Mouse (Mus musculus): ENCODE measurements around the gene Cep170b. TPM values are rescaled to one million over a fixed set of nuclear protein-coding genes. Genes with fewer than 3 reads are reported as not detected.
A peak's percentile ranks its signal among the peaks of the same experiment; 100 is the strongest.

Cep170b gene
- total and polyA plus RNA-seq, 2 experiments from 2014 or later = 2.4 to 17.6 TPM

DNA sequence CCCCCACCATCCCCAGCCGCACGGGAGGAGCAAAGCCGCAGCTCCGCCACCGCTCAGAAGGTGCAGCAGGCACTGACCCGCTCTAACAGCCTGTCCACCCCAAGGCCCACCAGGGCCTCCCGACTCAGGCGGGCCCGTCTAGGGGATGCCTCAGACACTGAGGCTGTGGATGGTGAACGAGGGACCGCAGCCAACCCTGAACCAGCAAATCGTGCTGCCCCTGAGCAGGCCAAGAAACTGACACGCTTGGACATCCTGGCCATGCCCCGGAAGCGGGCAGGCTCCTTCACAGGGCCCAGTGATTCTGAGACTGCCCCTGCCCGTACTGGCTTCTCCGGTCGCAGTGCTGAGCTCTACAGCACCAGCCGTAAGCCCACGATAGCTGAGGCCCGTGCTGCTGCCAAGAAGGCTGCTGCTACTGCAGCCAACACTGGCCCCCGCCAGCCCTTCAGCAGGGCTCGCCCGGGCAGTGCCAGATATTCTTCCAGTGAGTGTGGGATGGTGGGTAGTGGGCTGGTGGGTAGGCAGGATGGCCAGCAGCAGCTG lies 18.8 kb downstream of the Cep170b start:
- H3K9me3 ChIP-seq (replicated peaks; ENCODE audit: control insufficient read depth, low read length) = no peaks in the 10 kb centered on the region
- H3K27ac ChIP-seq (ENCODE audit: low read depth) = no peak overlapping the region
- peaks cover 28% of the 10 kb centered on the region; the same call in 1 of the 2 replicates for H3K36me3 ChIP-seq (replicated peaks; ENCODE audit: control insufficient read depth, insufficient read depth, low read length)
- peaks cover 8% of the 10 kb centered on the region; the same call in 1 of the 2 replicates for H3K4me1 ChIP-seq (ENCODE audit: control insufficient read depth, insufficient read depth)
- no peak overlapping the region for H3K4me3 ChIP-seq (ENCODE audit: low read depth, low read length)
- H3K9ac ChIP-seq (replicated peaks; ENCODE audit: low read depth, low read length) = no peak overlapping the region
- no peak for TF ChIP-seq EP300 (IDR thresholded peaks at IDR 0.05; ENCODE audit: low read depth)
- no peak for TF ChIP-seq CTCF (IDR thresholded peaks at IDR 0.05; ENCODE audit: low read depth)
- 90% methylated on average over 24 of the region's 24 CpGs for WGBS
- H3K4me2 ChIP-seq (ENCODE audit: low read depth, low read length) = no peak overlapping the region
- DNase-seq (ENCODE audit: low spot score) = no peak
- no peaks in the 10 kb centered on the region for H3K27me3 ChIP-seq (ENCODE audit: control insufficient read depth, insufficient read depth, low read length)
- no peak for ATAC-seq (ENCODE audit: insufficient read depth, low read depth)

- Histone ChIP-seq H3K4me1 (ENCODE audit: control insufficient read depth, insufficient read depth) (peaks cover 11% of the 10 kb centered on the region; the same call in 1 of the 2 replicates), H3K36me3 (replicated peaks; ENCODE audit: control insufficient read depth, insufficient read depth, low read length) (0 out of 2 replicates have a peak, but pooled peaks cover 5% of the 10 kb centered on the region), H3K4me3 (ENCODE audit: low read depth, low read length) (no peak overlapping the region), H3K27ac (ENCODE audit: low read depth) (peak overlapping the region; percentile 79), H3K4me2 (ENCODE audit: low read depth, low read length) (0 out of 2 replicates have a peak overlapping the region, but pooled peaks have one; percentile 4), H3K9ac (replicated peaks; ENCODE audit: low read depth, low read length) (0 out of 2 replicates have a peak overlapping the region, but pooled peaks have one; percentile 13), H3K27me3 (ENCODE audit: control insufficient read depth, insufficient read depth, low read length) (no peaks in the 10 kb centered on the region), H3K9me3 (replicated peaks; ENCODE audit: control insufficient read depth, low read length) (no peaks in the 10 kb centered on the region)
- TF ChIP-seq CTCF (IDR thresholded peaks at IDR 0.05; ENCODE audit: low read depth) = no peak
- TF ChIP-seq EP300 (IDR thresholded peaks at IDR 0.05; ENCODE audit: low read depth) = no peak
- ATAC-seq (ENCODE audit: insufficient read depth, low read depth) (peak; percentile 29), DNase-seq (ENCODE audit: low spot score) (no peak)
- WGBS = 45% methylated on average over 6 of the region's 6 CpGs
Measured at GRCm38 (mm10) chr12:112742768-112743167, 22.5 kb downstream of the Cep170b start.

DNA sequence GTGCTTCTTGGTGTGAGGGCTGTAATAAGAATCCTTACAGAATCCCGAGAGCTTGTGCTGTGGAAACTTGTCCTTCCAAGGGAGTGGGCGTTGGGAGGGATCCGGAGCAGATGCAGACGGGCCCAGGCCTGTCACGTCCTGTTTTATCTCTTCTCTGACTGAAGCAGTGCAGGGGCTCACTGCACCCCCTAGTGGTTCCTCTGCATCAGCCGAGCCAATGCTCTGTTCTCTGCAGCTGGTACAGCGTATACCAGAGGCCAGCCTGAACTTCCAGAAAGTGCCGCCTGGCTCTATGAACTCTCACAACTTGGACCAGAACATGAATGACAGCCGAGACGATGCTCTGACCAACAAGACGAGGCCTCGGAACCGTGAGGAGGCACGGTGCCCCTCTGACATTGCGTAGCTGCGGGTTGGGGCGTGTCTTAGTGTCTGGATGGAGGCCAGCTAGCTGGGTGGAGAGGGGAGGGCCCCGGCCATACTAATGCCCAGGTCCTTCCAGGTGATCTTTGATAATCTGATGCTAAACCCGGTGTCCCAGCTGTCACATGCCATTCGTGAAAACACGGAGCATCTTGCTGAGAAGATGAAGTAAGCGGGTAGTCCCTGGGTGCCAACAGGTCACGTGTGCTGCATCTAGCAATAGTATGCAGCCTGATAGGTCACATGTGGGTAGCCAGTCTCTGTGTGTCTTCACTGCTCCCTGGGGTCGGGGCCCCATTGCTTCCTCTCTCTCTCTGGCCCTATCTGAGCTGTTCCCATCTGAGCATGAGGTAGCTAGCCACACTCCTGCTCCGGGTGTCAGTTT lies 23.1 kb downstream of the Cep170b start:
- 37% methylated on average over 25 of the region's 25 CpGs for WGBS

GRCm38 (mm10) chr12:112744211-112744610 lies 24.0 kb downstream of the Cep170b start:
- Histone ChIP-seq H3K9me3 (replicated peaks; ENCODE audit: control insufficient read depth, low read length) (no peaks in the 10 kb centered on the region), H3K36me3 (replicated peaks; ENCODE audit: control insufficient read depth, insufficient read depth, low read length) (0 out of 2 replicates have a peak, but pooled peaks cover 4% of the 10 kb centered on the region), H3K27me3 (ENCODE audit: control insufficient read depth, insufficient read depth, low read length) (no peaks in the 10 kb centered on the region), H3K4me2 (ENCODE audit: low read depth, low read length) (no peak overlapping the region), H3K4me1 (ENCODE audit: control insufficient read depth, insufficient read depth) (peaks cover 11% of the 10 kb centered on the region; the same call in 1 of the 2 replicates), H3K4me3 (ENCODE audit: low read depth, low read length) (no peak overlapping the region), H3K9ac (replicated peaks; ENCODE audit: low read depth, low read length) (no peak overlapping the region), H3K27ac (ENCODE audit: low read depth) (no peak overlapping the region)
- ATAC-seq (ENCODE audit: insufficient read depth, low read depth) = no peak
- WGBS = 73% methylated on average over 11 of the region's 11 CpGs
- no peak for DNase-seq (ENCODE audit: low spot score)
- no peak for TF ChIP-seq CTCF (IDR thresholded peaks at IDR 0.05; ENCODE audit: low read depth)
- no peak for TF ChIP-seq EP300 (IDR thresholded peaks at IDR 0.05; ENCODE audit: low read depth)

More for the DNA sequence above, 23.1 kb downstream of the Cep170b start:
- Histone ChIP-seq H3K4me2 (ENCODE audit: low read depth, low read length) (0 out of 2 replicates have a peak overlapping the region, but pooled peaks have one; percentile 4), H3K9ac (replicated peaks; ENCODE audit: low read depth, low read length) (0 out of 2 replicates have a peak overlapping the region, but pooled peaks have one; percentile 13), H3K4me1 (ENCODE audit: control insufficient read depth, insufficient read depth) (peaks cover 11% of the 10 kb centered on the region; the same call in 1 of the 2 replicates), H3K27ac (ENCODE audit: low read depth) (peak overlapping the region; percentile 79), H3K36me3 (replicated peaks; ENCODE audit: control insufficient read depth, insufficient read depth, low read length) (0 out of 2 replicates have a peak, but pooled peaks cover 4% of the 10 kb centered on the region), H3K9me3 (replicated peaks; ENCODE audit: control insufficient read depth, low read length) (no peaks in the 10 kb centered on the region), H3K27me3 (ENCODE audit: control insufficient read depth, insufficient read depth, low read length) (no peaks in the 10 kb centered on the region), H3K4me3 (ENCODE audit: low read depth, low read length) (no peak overlapping the region)
- DNase-seq (ENCODE audit: low spot score) (peak; percentile 82), ATAC-seq (ENCODE audit: insufficient read depth, low read depth) (peak; percentile 84)
- peak; percentile 92 for TF ChIP-seq CTCF (IDR thresholded peaks at IDR 0.05; ENCODE audit: low read depth)
- no peak for TF ChIP-seq EP300 (IDR thresholded peaks at IDR 0.05; ENCODE audit: low read depth)

DNA sequence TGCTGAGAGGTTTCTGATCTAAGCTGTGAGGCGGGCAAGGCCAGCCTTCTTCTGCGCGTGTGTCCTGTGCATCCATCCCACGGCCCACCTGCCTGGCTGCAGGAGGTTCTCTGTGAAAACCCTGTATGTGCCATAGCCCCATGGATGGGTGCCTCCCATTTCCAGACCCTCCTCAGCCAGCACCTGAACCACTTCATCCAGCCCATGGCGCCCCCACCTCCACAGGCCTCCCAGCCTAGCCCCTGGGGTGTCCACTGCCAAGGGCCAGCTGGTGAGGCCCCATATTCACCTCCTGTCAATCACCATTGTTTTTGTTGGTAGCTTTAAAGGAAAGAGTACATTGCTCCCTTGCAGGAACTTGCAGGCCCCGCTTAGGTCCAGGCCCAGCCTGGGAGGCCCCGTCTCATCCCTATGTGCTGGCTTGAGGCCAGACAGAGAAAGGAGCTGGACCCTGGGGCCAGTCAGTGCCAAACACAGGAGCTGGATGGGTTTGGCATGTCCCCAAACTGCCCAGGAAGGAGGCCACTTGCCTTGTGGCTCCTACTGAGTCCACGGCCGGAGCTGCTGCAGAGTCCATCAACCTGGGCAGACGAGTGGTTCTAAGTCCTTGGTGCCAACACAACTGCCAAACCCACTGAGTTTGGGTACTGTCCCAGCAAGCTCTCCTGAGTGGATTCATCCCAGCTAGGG lies 24.8 kb downstream of the Cep170b start:
- Histone ChIP-seq H3K4me1 (ENCODE audit: control insufficient read depth, insufficient read depth) (peaks cover 11% of the 10 kb centered on the region; the same call in 1 of the 2 replicates), H3K4me2 (ENCODE audit: low read depth, low read length) (no peak overlapping the region), H3K27me3 (ENCODE audit: control insufficient read depth, insufficient read depth, low read length) (no peaks in the 10 kb centered on the region), H3K4me3 (ENCODE audit: low read depth, low read length) (no peak overlapping the region), H3K9me3 (replicated peaks; ENCODE audit: control insufficient read depth, low read length) (no peaks in the 10 kb centered on the region), H3K27ac (ENCODE audit: low read depth) (no peak overlapping the region), H3K9ac (replicated peaks; ENCODE audit: low read depth, low read length) (no peak overlapping the region), H3K36me3 (replicated peaks; ENCODE audit: control insufficient read depth, insufficient read depth, low read length) (0 out of 2 replicates have a peak, but pooled peaks cover 4% of the 10 kb centered on the region)
- 78% methylated on average over 10 of the region's 10 CpGs for WGBS
- ATAC-seq (ENCODE audit: insufficient read depth, low read depth) = no peak
- no peak for DNase-seq (ENCODE audit: low spot score)
- TF ChIP-seq CTCF (IDR thresholded peaks at IDR 0.05; ENCODE audit: low read depth) = no peak
- no peak for TF ChIP-seq EP300 (IDR thresholded peaks at IDR 0.05; ENCODE audit: low read depth)

Measured in heart, postnatal 0 days (tissue).